Mouse (Mus musculus): ENCODE results near the gene Rnaseh2c. TPM values are rescaled to one million over a fixed set of nuclear protein-coding genes. Genes with fewer than 3 reads are reported as not detected.

The Rnaseh2c gene
- polyA plus RNA-seq, 1 experiment from 2014 or later: 126 TPM

DNA sequence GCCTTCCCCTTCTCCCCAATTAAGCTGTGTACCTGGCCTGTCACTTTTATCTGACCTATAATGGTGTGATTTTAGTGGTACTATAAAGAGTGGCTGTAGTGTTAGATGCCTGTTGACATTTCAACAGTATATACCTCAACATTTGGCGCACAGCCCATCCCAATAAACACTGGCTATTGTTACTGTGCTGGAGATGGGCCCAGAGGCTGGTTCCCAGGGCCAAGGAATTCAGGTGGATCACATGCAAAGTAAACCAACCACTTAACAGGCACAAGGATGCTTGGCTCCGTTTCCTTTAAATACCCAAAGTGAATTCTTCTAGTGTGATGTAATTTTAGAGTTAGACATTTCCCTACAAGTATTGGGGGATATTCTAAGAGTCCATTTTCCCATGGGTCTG lies 13.3 kb downstream of the Rnaseh2c start:
- WGBS: 84% methylated on average over 2 of the region's 2 CpGs
- peaks cover 7% of the 10 kb centered on the region; the same call in 1 of the 2 replicates for H3K4me1 ChIP-seq
- H3K36me3 ChIP-seq: no peaks in the 10 kb centered on the region
- no peak overlapping the region for H3K9ac ChIP-seq
- H3K4me3 ChIP-seq: no peak overlapping the region
- ATAC-seq (ENCODE audit: low FRiP score): no peak
- H3K4me2 ChIP-seq (replicated peaks): no peak overlapping the region
- H3K27me3 ChIP-seq: peaks cover 24% of the 10 kb centered on the region; the same call in 1 of the 2 replicates
- no peaks in the 10 kb centered on the region for H3K9me3 ChIP-seq (replicated peaks)
- no peak overlapping the region for H3K27ac ChIP-seq

DNA sequence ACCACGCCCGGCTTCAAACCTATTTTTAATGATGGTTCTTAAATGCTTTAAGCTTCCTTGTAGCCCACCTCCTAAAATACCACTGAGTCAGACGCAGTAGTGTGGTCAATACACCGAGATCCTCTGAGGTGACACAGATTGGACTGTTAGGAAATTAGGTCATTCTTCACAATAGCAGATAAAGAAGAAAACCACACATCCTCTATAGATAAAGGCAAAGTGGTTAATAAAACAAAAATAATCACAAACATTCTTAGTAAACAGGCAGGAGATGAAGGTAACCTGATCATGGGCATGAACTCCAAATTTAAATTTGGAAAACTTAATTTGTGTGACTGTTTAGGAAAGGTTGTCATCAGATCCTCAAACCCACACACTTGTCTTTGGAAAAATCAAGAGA lies 18.3 kb downstream of the Rnaseh2c start:
- Histone ChIP-seq H3K27ac (no peak overlapping the region), H3K4me2 (replicated peaks) (no peak overlapping the region), H3K36me3 (no peaks in the 10 kb centered on the region), H3K4me3 (no peak overlapping the region), H3K9me3 (replicated peaks) (no peaks in the 10 kb centered on the region), H3K27me3 (peaks cover 15% of the 10 kb centered on the region; the same call in 1 of the 2 replicates), H3K4me1 (no peaks in the 10 kb centered on the region), H3K9ac (no peak overlapping the region)
- WGBS: 90% methylated on average over 4 of the region's 4 CpGs
- ATAC-seq (ENCODE audit: low FRiP score): no peak

- Histone ChIP-seq H3K4me3 (no peak overlapping the region), H3K9ac (no peak overlapping the region), H3K27ac (no peak overlapping the region), H3K4me2 (replicated peaks) (no peak overlapping the region), H3K36me3 (no peaks in the 10 kb centered on the region), H3K27me3 (peaks cover 8% of the 10 kb centered on the region; the same call in 1 of the 2 replicates), H3K4me1 (no peaks in the 10 kb centered on the region), H3K9me3 (replicated peaks) (no peaks in the 10 kb centered on the region)
- 87% methylated on average over 5 of the region's 5 CpGs for WGBS
- no peak for ATAC-seq (ENCODE audit: low FRiP score)
These were observed 20.2 kb downstream of the Rnaseh2c start for GRCm38 (mm10) chr19:5621884-5622283.

- no peaks in the 10 kb centered on the region for H3K9me3 ChIP-seq (replicated peaks)
- H3K9ac ChIP-seq: no peak overlapping the region
- no peaks in the 10 kb centered on the region for H3K27me3 ChIP-seq
- H3K4me2 ChIP-seq (replicated peaks): no peak overlapping the region
- H3K4me1 ChIP-seq: no peaks in the 10 kb centered on the region
- 88% methylated on average over 8 of the region's 8 CpGs for WGBS
- ATAC-seq (ENCODE audit: low FRiP score): no peak
- H3K4me3 ChIP-seq: no peak overlapping the region
- no peak overlapping the region for H3K27ac ChIP-seq
- H3K36me3 ChIP-seq: no peaks in the 10 kb centered on the region
These were observed 23.6 kb downstream of the Rnaseh2c start for GRCm38 (mm10) chr19:5625311-5625710.

DNA sequence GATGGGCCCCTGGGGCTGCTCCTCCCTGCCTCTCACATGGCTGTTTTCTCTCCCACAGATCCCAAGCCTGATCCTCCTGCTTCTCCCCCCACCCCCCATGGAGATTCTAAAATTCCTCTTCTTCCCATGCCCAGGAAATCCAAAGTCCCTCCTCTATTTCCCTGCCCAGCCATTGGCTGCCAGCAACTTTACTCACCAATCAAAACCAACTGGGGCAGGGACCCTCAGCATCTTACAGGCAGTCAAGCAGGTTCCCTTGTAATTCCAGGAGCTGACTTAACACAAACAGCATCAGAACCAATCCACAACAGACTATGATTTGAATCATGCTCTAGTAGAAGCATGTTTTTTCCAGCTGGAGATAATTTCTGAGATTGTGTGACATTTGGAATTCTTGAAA lies 28.2 kb downstream of the Rnaseh2c start:
- Histone ChIP-seq H3K9ac (no peak overlapping the region), H3K4me3 (no peak overlapping the region), H3K27ac (no peak overlapping the region), H3K9me3 (replicated peaks) (no peaks in the 10 kb centered on the region), H3K4me2 (replicated peaks) (no peak overlapping the region), H3K4me1 (no peaks in the 10 kb centered on the region), H3K27me3 (no peaks in the 10 kb centered on the region), H3K36me3 (no peaks in the 10 kb centered on the region)
- no peak for ATAC-seq (ENCODE audit: low FRiP score)

GRCm38 (mm10) chr19:5632120-5632519 lies 30.4 kb downstream of the Rnaseh2c start:
- Histone ChIP-seq H3K27ac (no peak overlapping the region), H3K9ac (no peak overlapping the region), H3K9me3 (replicated peaks) (no peaks in the 10 kb centered on the region), H3K4me3 (no peak overlapping the region), H3K27me3 (no peaks in the 10 kb centered on the region), H3K4me2 (replicated peaks) (no peak overlapping the region), H3K4me1 (peaks cover 9% of the 10 kb centered on the region), H3K36me3 (no peaks in the 10 kb centered on the region)
- 81% methylated on average over 9 of the region's 9 CpGs for WGBS
- ATAC-seq (ENCODE audit: low FRiP score): no peak

- WGBS: 83% methylated on average over 7 of the region's 7 CpGs
- no peak overlapping the region for H3K4me2 ChIP-seq (replicated peaks)
These were observed 34.4 kb downstream of the Rnaseh2c start for GRCm38 (mm10) chr19:5636036-5636570.

DNA sequence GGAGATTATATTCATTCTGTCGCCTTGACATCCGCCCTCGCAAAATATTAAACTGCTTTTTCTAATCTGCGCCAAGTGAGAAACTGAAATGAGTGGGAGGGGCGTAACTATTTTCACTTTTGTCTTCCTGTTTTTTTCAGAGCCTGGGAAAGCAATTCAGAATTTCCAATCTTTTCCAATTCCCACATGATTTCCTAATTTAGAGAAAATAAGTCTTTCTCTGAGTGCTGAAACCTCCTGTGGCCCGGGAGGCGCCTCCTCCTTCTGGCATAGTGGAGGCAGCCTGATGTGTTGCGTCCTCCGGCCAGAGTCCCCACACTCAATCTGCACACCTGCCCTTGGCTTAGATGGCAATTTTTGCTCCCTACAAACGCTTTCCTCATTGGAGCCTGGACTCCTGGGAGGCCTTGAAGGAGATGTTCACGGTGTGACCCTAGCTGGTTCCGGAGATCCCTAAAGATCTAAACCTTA lies 34.9 kb downstream of the Rnaseh2c start:
- WGBS: 44% methylated on average over 12 of the region's 12 CpGs
- ATAC-seq (ENCODE audit: low FRiP score): 0 out of 2 replicates have a peak, but pooled peaks have one; percentile 3
- Histone ChIP-seq H3K9ac (peak overlapping the region; percentile 82), H3K9me3 (replicated peaks) (no peaks in the 10 kb centered on the region), H3K4me3 (peak overlapping the region; percentile 77), H3K4me1 (peaks cover 21% of the 10 kb centered on the region), H3K27me3 (no peaks in the 10 kb centered on the region), H3K4me2 (replicated peaks) (peak overlapping the region; percentile 84), H3K27ac (peak overlapping the region; percentile 87), H3K36me3 (peaks cover 31% of the 10 kb centered on the region)

More at GRCm38 (mm10) chr19:5636036-5636570, 34.4 kb downstream of the Rnaseh2c start:
- Histone ChIP-seq H3K27me3 (no peaks in the 10 kb centered on the region), H3K9ac (no peak overlapping the region), H3K9me3 (replicated peaks) (no peaks in the 10 kb centered on the region), H3K27ac (no peak overlapping the region), H3K4me3 (no peak overlapping the region), H3K4me1 (peaks cover 21% of the 10 kb centered on the region), H3K36me3 (peaks cover 26% of the 10 kb centered on the region)
- ATAC-seq (ENCODE audit: low FRiP score): no peak

DNA sequence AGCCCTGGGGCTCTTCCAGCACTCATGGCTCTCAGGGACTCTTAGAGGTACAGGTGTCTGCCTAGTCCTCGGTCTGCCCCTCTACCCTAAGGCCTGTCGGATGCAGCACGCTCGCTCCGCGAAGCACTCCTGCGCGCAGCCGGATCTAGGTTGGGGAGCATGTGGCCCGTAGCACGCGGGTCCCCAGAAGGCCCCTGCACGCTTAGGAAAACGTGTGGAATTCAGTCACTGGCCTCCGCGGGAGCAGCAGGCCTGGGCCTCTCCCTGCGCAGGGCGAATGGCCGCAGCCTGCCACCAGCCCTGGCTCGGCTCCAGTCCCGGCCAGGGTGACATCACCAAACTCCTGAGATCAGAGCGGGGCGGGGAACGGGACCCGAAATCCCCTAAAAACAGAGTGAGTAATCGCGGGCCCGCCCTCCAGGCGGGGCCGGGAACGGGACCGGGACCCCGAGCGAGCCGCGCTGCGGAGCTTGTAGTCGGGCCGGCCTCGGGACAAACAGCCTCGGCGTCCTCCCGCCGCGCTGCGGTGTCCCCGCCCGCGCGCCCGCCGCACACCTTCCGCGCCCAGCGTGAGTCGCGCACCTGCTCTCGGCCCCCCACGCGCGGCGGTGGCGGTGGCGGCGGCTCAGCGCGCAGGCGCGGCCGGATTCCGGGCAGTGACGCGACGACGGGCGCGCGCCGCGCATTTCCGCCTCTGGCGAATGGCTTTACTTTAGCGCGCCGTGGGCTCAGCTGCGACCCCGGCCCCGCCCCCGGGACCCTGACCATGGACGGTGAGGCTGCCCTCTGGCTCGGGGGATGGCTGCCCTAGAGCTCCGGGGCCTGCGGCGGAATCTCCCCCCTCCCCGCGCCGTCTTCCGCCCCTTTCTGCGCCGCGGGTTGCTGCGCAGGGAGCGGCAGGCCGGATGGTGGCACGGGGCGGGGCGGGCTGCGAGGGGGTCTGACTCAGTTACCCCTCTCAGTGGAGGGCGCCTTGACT lies 35.7 kb downstream of the Rnaseh2c start, which contains the start of gene Rela:
Rela (plus strand) TSS at position 415 of the 979 bp plus-strand sequence.
- peaks cover 21% of the 10 kb centered on the region for H3K4me1 ChIP-seq
- WGBS: under 1% methylated on average over 92 of the region's 109 CpGs
- peak within 1 kb of the TSS; percentile 77 for H3K4me3 ChIP-seq
- H3K9me3 ChIP-seq (replicated peaks): no peaks in the 10 kb centered on the region
- H3K27me3 ChIP-seq: no peaks in the 10 kb centered on the region
- peak; percentile 80 for ATAC-seq (ENCODE audit: low FRiP score)
- H3K36me3 ChIP-seq: peaks cover 38% of the 10 kb centered on the region
- H3K9ac ChIP-seq: peak within 1 kb of the TSS; percentile 82
- peak within 1 kb of the TSS; percentile 87 for H3K27ac ChIP-seq
- peak within 1 kb of the TSS; percentile 84 for H3K4me2 ChIP-seq (replicated peaks)

DNA sequence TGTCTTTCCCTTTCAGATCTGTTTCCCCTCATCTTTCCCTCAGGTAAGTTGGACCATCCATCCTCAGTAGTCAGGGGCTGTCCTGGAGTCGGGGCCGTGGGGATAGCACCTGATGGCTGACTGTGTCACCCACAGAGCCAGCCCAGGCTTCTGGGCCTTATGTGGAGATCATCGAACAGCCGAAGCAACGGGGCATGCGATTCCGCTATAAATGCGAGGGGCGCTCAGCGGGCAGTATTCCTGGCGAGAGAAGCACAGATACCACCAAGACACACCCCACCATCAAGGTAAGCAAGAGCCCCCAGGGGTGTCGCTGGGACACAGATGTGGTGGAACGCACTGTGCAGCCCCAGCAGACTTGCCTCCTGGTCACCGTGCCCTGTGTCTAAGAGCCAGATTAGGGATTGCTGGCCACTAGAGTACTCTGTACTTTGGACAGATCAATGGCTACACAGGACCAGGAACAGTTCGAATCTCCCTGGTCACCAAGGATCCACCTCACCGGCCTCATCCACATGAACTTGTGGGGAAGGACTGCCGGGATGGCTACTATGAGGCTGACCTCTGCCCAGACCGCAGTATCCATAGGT lies 36.8 kb downstream of the Rnaseh2c start:
- H3K4me1 ChIP-seq: peaks cover 21% of the 10 kb centered on the region
- no peaks in the 10 kb centered on the region for H3K9me3 ChIP-seq (replicated peaks)
- H3K4me2 ChIP-seq (replicated peaks): peak overlapping the region; percentile 84
- WGBS: 92% methylated on average over 18 of the region's 18 CpGs
- no peaks in the 10 kb centered on the region for H3K27me3 ChIP-seq
- peak overlapping the region; percentile 77 for H3K4me3 ChIP-seq
- peak overlapping the region; percentile 82 for H3K9ac ChIP-seq
- H3K36me3 ChIP-seq: peaks cover 48% of the 10 kb centered on the region
- ATAC-seq (ENCODE audit: low FRiP score): no peak
- peak overlapping the region; percentile 87; the same call in 1 of the 2 replicates for H3K27ac ChIP-seq

- WGBS: 77% methylated on average over 9 of the region's 9 CpGs
- no peak overlapping the region for H3K4me2 ChIP-seq (replicated peaks)
- H3K9ac ChIP-seq: no peak overlapping the region
- no peak overlapping the region for H3K27ac ChIP-seq
- ATAC-seq (ENCODE audit: low FRiP score): no peak
- no peaks in the 10 kb centered on the region for H3K27me3 ChIP-seq
- H3K4me1 ChIP-seq: peaks cover 21% of the 10 kb centered on the region
- H3K36me3 ChIP-seq: peaks cover 65% of the 10 kb centered on the region
- no peaks in the 10 kb centered on the region for H3K9me3 ChIP-seq (replicated peaks)
- no peak overlapping the region for H3K4me3 ChIP-seq
These were observed 38.7 kb downstream of the Rnaseh2c start for GRCm38 (mm10) chr19:5640339-5640738.

DNA sequence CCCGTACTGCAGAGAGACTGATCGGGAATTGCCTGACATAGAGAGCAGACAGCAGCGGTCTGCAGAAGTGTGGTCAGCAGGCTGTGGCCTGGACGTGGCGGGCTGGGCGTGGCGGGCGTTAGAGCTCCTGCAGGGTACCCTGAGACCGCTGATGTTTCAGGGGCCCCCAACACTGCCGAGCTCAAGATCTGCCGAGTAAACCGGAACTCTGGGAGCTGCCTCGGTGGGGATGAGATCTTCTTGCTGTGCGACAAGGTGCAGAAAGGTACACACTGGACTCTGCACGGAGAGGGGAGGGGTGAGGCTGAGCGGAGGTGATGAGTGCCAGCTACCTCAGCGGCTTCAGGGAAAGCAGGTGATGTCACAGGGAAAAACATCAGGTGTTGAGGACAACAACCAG lies 39.3 kb downstream of the Rnaseh2c start:
- ATAC-seq (ENCODE audit: low FRiP score): no peak
- no peaks in the 10 kb centered on the region for H3K9me3 ChIP-seq (replicated peaks)
- WGBS: 89% methylated on average over 17 of the region's 17 CpGs
- no peak overlapping the region for H3K9ac ChIP-seq
- no peaks in the 10 kb centered on the region for H3K27me3 ChIP-seq
- H3K36me3 ChIP-seq: peaks cover 72% of the 10 kb centered on the region
- H3K4me2 ChIP-seq (replicated peaks): no peak overlapping the region
- no peak overlapping the region for H3K4me3 ChIP-seq
- peaks cover 21% of the 10 kb centered on the region for H3K4me1 ChIP-seq
- H3K27ac ChIP-seq: no peak overlapping the region

Measured in hindbrain, embryonic 12.5 days (tissue).